16 mouse cellular contexts compared by ENCODE assay signal in the genomic region with DNA sequence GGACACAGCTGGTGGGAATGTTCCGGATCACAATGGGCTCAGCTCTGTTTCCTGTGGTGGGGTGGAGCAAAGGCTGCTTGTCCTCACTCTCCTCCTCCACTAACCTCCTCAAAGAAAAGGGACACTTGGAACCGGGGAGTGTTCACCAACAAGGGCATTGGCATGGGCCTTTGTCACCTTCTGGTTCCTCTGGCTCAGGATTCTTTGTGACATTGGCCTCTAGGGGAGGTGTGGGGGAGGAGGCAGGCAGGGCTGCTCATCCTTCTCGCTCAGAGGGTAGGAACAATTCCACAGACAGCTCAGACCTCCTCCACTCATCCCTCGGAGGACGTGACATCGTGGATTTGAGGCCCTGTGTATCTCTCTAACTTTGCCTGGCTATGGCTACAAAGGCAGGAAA. TPM values are rescaled to one million over a fixed set of nuclear protein-coding genes. Genes with fewer than 3 reads are reported as not detected.
A peak's percentile ranks its signal among the peaks of the same experiment; 100 is the strongest.
DNase-seq lines count a peak whose midpoint lies in the region; ATAC-seq and TF ChIP-seq lines count a peak whose summit lies in the region.
"Had no signal": no experiment of that assay in that cellular context is flagged by ENCODE, and none has a peak within 500 bp of the region (broad histone marks: within the 10 kb centered on the region; RNA-seq: fewer than 3 reads in every experiment).

No protein-coding gene starts in this region.

- no peak overlapping the region for H3K4me3 ChIP-seq in layer of hippocampus, adult 2 months
- H3K4me3 ChIP-seq in intestine, embryonic 15.5 days (replicated peaks), result no peak overlapping the region

- H3K4me2 ChIP-seq in intestine, embryonic 15.5 days (replicated peaks), result no peak overlapping the region
- H3K4me2 ChIP-seq: heart, embryonic 11.5 days had no signal

- H3K9ac ChIP-seq in intestine, embryonic 15.5 days, result no peak overlapping the region

- H3K9me3 ChIP-seq in intestine, embryonic 15.5 days, result no peaks in the 10 kb centered on the region

- no peaks in the 10 kb centered on the region; the same call in 1 of the 2 replicates for H3K27me3 ChIP-seq in intestine, embryonic 15.5 days (replicated peaks)

- peaks cover 5% of the 10 kb centered on the region; the same call in 1 of the 2 replicates for H3K4me1 ChIP-seq in intestine, embryonic 15.5 days (replicated peaks)

- peak; percentile 56; the same call in 1 of the 2 replicates for ATAC-seq in cerebellum, adult (ENCODE audit: insufficient number of reproducible peaks, low FRiP score, low TSS enrichment)
- ATAC-seq in intestine, embryonic 15.5 days, result no peak
- ATAC-seq: intestine, embryonic 16.5 days had no signal

- 0 out of 2 replicates have a peak, but pooled peaks have one; percentile 7 for TF ChIP-seq CTCF in layer of hippocampus, adult 2 months (conservative IDR thresholded peaks at IDR 0.05)

- DNase-seq in cerebellum, postnatal 4 days (ENCODE audit: low spot score in 2 of 2), result no peak
- DNase-seq in layer of hippocampus, adult 2 months (ENCODE audit: low spot score in 2 of 2), result no peak
- no peak for DNase-seq in layer of hippocampus, postnatal 25 days (ENCODE audit: extremely low spot score in 1 of 2, low spot score in 1 of 2)
- DNase-seq in cerebellum, adult 11-12 months, result peak; percentile 76
- DNase-seq in cerebellum, postnatal 36 days, result peak; percentile 60 to 65
- DNase-seq in right cerebral cortex, postnatal 4 days, result no peak
- DNase-seq: adrenal gland, postnatal 10 days; gastrocnemius, postnatal 25 days; kidney, postnatal 10 days; lung, adult 2 months had no signal

- 72% methylated on average over 6 of the region's 6 CpGs for WGBS in intestine, embryonic 15.5 days

- peak overlapping the region; percentile 69; the same call in 1 of the 2 replicates for H3K27ac ChIP-seq in layer of hippocampus, adult 2 months
- no peak overlapping the region for H3K27ac ChIP-seq in intestine, embryonic 15.5 days

- no peaks in the 10 kb centered on the region for H3K36me3 ChIP-seq in intestine, embryonic 15.5 days

RNA-seq across cellular contexts. Expression of a gene that starts 30.2 kb away (rescaled TPM):
- total RNA-seq in layer of hippocampus, adult 2 months (2021), result 100 to 1,000 TPM; 233 to 235 TPM
- 100 to 1,000 TPM; 208 to 235 TPM for total RNA-seq in layer of hippocampus, postnatal 25 days (2021)
- polyA plus RNA-seq in intestine, embryonic 15.5 days (2015; fragmentation: Nextera tagmentation; extraction: Ambion mirVana), result 1.8 and 2.0 TPM in 2 replicates
- total RNA-seq: gastrocnemius, postnatal 25 days; megakaryocyte progenitor cell, adult 5-6 weeks had no signal
- polyA plus RNA-seq: liver, adult 2 months had no signal

Comparison
In these comparisons a context has a peak if more than half of its experiments do, and no peak if none do; other contexts are left out.
1. DNase-seq: peak in cerebellum, adult 11-12 months (single experiment) and cerebellum, postnatal 36 days (2 of 2); none in cerebellum, postnatal 4 days (0 of 2), layer of hippocampus, adult 2 months (0 of 2), layer of hippocampus, postnatal 25 days (0 of 2) and right cerebral cortex, postnatal 4 days (single experiment).